Mouse (Mus musculus) liver, embryonic 14.5 days (tissue): ENCODE results near the gene Csnk1g1.

ENCODE experiments used
- CTCF ChIP-seq: IDR thresholded peaks from 2 replicates; pipeline ENCODE4 v1.5.1; 2016; ENCODE audit warnings: antibody characterized with exemption, low read depth, control low read depth
- EP300 ChIP-seq: IDR thresholded peaks from 2 replicates; pipeline ENCODE4 v1.6.1; 2016; ENCODE audit warnings: antibody characterized with exemption, low read depth

DNA sequence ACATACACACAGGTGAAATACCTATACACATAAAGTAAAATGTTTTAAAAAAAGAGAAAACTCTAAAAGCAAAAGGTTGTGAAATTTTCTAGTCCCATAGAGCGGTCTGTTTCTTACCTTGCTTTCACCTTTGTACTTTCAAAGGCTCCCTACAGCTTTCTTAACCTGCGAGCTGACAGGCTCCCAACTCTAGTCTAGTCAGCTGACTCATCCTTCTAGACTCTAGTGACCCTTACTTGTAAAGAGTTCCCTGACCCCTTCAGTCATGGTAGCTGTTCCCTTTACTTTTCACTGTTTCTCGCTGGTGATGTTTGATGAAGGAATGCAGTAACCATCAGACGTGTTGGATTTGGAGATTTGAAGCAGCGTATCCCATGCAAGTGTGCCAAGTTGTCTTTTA, 78.3 kb downstream of the Csnk1g1 start:
- TF ChIP-seq CTCF (no peak), EP300 (no peak)
